Mouse (Mus musculus) ES-E14 (cell line): ENCODE results near the gene C2cd2. TPM values are rescaled to one million over a fixed set of nuclear protein-coding genes. Genes with fewer than 3 reads are reported as not detected.

Experiments
- DNase-seq: peaks from one replicate; pipeline ENCODE4 v3.0.0-alpha.2; 2013; ENCODE audit warnings: low read depth, low spot score
- H3K27ac ChIP-seq: 2 replicates; pipeline ENCODE4 v1.5.1; 2012; ENCODE audit warnings: low read depth, mild to moderate bottlenecking, low read length, moderate library complexity, mixed read lengths; ENCODE audit not compliant: poor library complexity, insufficient read depth, severe bottlenecking
- H3K36me3 ChIP-seq: 2 replicates; pipeline ENCODE4 v1.6.1; 2012; ENCODE audit warnings: mild to moderate bottlenecking, low read length, moderate library complexity, mixed read lengths; ENCODE audit not compliant: control insufficient read depth, poor library complexity, insufficient read depth, severe bottlenecking
- H3K4me1 ChIP-seq, 2 experiments: fragments of 150-350 bp in 1 of 2; sonication (generic) in 1 of 2; 2 replicates each; pipeline ENCODE4 v1.6.1; 2012; ENCODE audit warnings: low read length in 2 of 2, mild to moderate bottlenecking in 1 of 2, mixed read lengths in 1 of 2; ENCODE audit not compliant: control insufficient read depth in 2 of 2, insufficient read depth in 2 of 2, poor library complexity in 1 of 2
- H3K4me3 ChIP-seq, 2 experiments: fragments of 150-350 bp in 1 of 2; sonication (generic) in 1 of 2; 2 replicates each; pipeline ENCODE4 v1.5.1; 2012; ENCODE audit warnings: low read length in 2 of 2, low read depth in 1 of 2, mild to moderate bottlenecking in 1 of 2, mixed read lengths in 1 of 2; ENCODE audit not compliant: insufficient read depth in 1 of 2, poor library complexity in 1 of 2, severe bottlenecking in 1 of 2
- H3K9ac ChIP-seq: 2 replicates; pipeline ENCODE4 v1.6.1; 2012; ENCODE audit warnings: low read depth, mild to moderate bottlenecking, low read length, mixed read lengths; ENCODE audit not compliant: poor library complexity, insufficient read depth, severe bottlenecking
- H3K9me3 ChIP-seq: fragments of 150-350 bp; sonication (generic); 2 replicates; pipeline ENCODE4 v1.6.1; 2012; ENCODE audit warnings: low read depth, mild to moderate bottlenecking, low read length; ENCODE audit not compliant: control insufficient read depth, insufficient read depth
- CHD2 ChIP-seq: IDR thresholded peaks from 2 replicates; pipeline ENCODE4 v1.6.1; 2014; ENCODE audit warnings: mild to moderate bottlenecking, low read depth, low read length, inconsistent platforms
- HCFC1 ChIP-seq: IDR thresholded peaks from 2 replicates; pipeline ENCODE4 v1.6.1; 2012; ENCODE audit warnings: low read length, inconsistent platforms, borderline replicate concordance; ENCODE audit not compliant: insufficient read depth
- MAFK ChIP-seq: IDR thresholded peaks from 2 replicates; pipeline ENCODE4 v1.6.1; 2014; ENCODE audit warnings: mild to moderate bottlenecking, low read depth, low read length, inconsistent platforms; ENCODE audit not compliant: insufficient read depth
- ZC3H11A ChIP-seq: IDR thresholded peaks from 2 replicates; pipeline ENCODE4 v1.6.1; 2012; ENCODE audit warnings: low read depth, mild to moderate bottlenecking, inconsistent platforms, low read length, borderline replicate concordance
- ZNF384 ChIP-seq: IDR thresholded peaks from 2 replicates; pipeline ENCODE4 v1.6.1; 2012; ENCODE audit warnings: low read depth, low read length, inconsistent platforms
- in situ Hi-C, 2 experiments: fragments of 600-800 bp; cut with MboI; formaldehyde crosslinking; loops; one replicate each; pipeline ENCODE4 v1.15.1; 2025; ENCODE audit warnings: low sequenced_read_pairs in 2 of 2, inconsistent platforms in 1 of 2; ENCODE audit not compliant: unreplicated experiment in 2 of 2
- total RNA-seq: library from RNA; depleted of rRNA; stranded (reverse); fragments of 300-350 nt; gene quantifications from 2 replicates; pipeline ENCODE4 v1.2.3, GENCODE M21; 2012

C2cd2 gene
- total RNA-seq, 1 experiment: 8.1 TPM

DNA sequence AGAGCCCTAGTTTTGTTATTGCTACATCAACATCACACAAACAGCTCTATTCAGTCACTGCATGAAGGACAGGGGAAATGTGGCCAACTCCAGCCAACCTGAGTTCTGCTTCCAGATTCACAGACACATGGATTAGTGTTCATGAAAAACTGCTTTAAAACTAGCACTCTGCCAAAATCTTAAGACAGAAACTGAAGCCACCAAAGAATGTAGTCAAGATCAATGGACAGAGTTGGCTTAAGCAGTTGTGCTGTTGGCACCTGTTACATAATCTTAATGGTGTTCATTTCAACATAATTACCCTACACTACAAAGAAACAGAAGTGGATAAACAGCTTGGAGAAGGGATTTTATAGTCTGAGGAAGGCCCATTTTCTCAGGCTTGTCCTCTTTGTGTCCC is 106.3 kb downstream of the C2cd2 start:
- no peaks in the 10 kb centered on the region for H3K36me3 ChIP-seq
- no peak for DNase-seq
- in situ Hi-C loops: no loop called here
- H3K4me1 ChIP-seq: 0 out of 4 replicates have a peak, but pooled peaks cover 0 to 2% of the 10 kb centered on the region in 2 experiments
- no peak for TF ChIP-seq CHD2
- no peak for TF ChIP-seq ZNF384
- no peak for TF ChIP-seq MAFK
- no peak for TF ChIP-seq HCFC1
- no peak for TF ChIP-seq ZC3H11A
- H3K9ac ChIP-seq: no peak overlapping the region
- no peak overlapping the region for H3K27ac ChIP-seq
- H3K4me3 ChIP-seq: no peak overlapping the region
- H3K9me3 ChIP-seq: no peaks in the 10 kb centered on the region

GRCm38 (mm10) chr16:97851741-97852319 is 110.6 kb downstream of the C2cd2 start, which contains the start of gene Prdm15:
Gene Prdm15, minus strand, starts transcription at chr16:97851850.
- in situ Hi-C loops: no loop called here
- peak within 1 kb of the TSS; percentile 76 to 91 for H3K4me3 ChIP-seq
- DNase-seq: peak; percentile 69
- TF ChIP-seq HCFC1: peak; percentile 91
- TF ChIP-seq ZC3H11A: no peak
- no peak for TF ChIP-seq MAFK
- no peak for TF ChIP-seq ZNF384
- no peak for TF ChIP-seq CHD2
- peak within 1 kb of the TSS; percentile 88 for H3K9ac ChIP-seq
- 0 out of 4 replicates have a peak, but pooled peaks cover 2 to 3% of the 10 kb centered on the region in 2 experiments for H3K4me1 ChIP-seq
- H3K36me3 ChIP-seq: peaks cover 3% of the 10 kb centered on the region; the same call in 1 of the 2 replicates
- no peaks in the 10 kb centered on the region for H3K9me3 ChIP-seq
- peak within 1 kb of the TSS; percentile 74 for H3K27ac ChIP-seq

GRCm38 (mm10) chr16:97851061-97851740 is 111.2 kb downstream of the C2cd2 start:
- Histone ChIP-seq H3K4me1 (0 out of 4 replicates have a peak, but pooled peaks cover 2 to 3% of the 10 kb centered on the region in 2 experiments), H3K36me3 (peaks cover 3% of the 10 kb centered on the region; the same call in 1 of the 2 replicates), H3K27ac (peak overlapping the region; percentile 74), H3K9me3 (no peaks in the 10 kb centered on the region), H3K4me3 (peak overlapping the region; percentile 76 to 91), H3K9ac (peak overlapping the region; percentile 88)
- peak; percentile 43 for DNase-seq
- TF ChIP-seq ZC3H11A: no peak
- no peak for TF ChIP-seq MAFK
- TF ChIP-seq HCFC1: peak; percentile 55; the same call in 1 of the 2 replicates
- no peak for TF ChIP-seq CHD2
- no peak for TF ChIP-seq ZNF384
- in situ Hi-C loops: no loop called here

DNA sequence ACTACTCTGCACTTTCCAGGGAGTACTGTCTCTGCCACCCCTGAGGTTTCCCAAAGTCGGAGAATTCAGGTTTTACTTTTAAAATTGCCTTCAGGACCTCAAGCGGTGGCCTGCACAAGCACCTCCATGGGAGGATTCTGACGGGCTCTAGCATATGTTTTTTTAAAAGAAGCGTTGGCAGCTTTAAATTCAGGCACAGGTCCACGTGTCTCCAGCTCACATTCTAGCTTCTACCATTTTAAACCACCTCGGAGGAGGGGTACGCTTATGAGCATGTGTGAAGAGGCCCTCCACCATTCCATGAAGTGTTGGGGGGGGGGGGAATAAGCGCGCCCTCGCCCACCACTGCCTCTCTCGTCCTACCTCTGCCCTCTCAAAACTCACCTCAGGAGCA is 111.7 kb downstream of the C2cd2 start:
- Histone ChIP-seq H3K9me3 (no peaks in the 10 kb centered on the region), H3K36me3 (peaks cover 5% of the 10 kb centered on the region; the same call in 1 of the 2 replicates), H3K27ac (peak overlapping the region; percentile 74), H3K4me1 (0 out of 4 replicates have a peak, but pooled peaks cover 2 to 3% of the 10 kb centered on the region in 2 experiments), H3K4me3 (peak overlapping the region; percentile 76 to 91), H3K9ac (peak overlapping the region; percentile 88)
- TF ChIP-seq CHD2 (no peak), MAFK (no peak), HCFC1 (no peak), ZC3H11A (no peak), ZNF384 (no peak)
- DNase-seq: no peak
- in situ Hi-C loops: no loop called here
